Mouse (Mus musculus) lung, adult 2 months (tissue): ENCODE data around the gene Bcl2. TPM values are rescaled to one million over a fixed set of nuclear protein-coding genes. Genes with fewer than 3 reads are reported as not detected.

ENCODE experiments used
- DNase-seq: peaks from one replicate; pipeline ENCODE4 v3.0.0; 2022
- H3K4me1 ChIP-seq: fragments of 200-500 bp; 2 replicates; pipeline ENCODE4 v1.6.1; 2011; ENCODE audit warnings: low read length; ENCODE audit not compliant: control insufficient read depth, insufficient read depth
- H3K4me3 ChIP-seq: fragments of 200-500 bp; replicated peaks from 2 replicates; pipeline ENCODE3; 2011; ENCODE audit warnings: low read depth, mild to moderate bottlenecking, control low read depth, low read length; ENCODE audit errors: extremely low read depth
- CTCF ChIP-seq: fragments of 200-500 bp; IDR thresholded peaks from 2 replicates; pipeline ENCODE4 v1.5.1; 2011; ENCODE audit warnings: mild to moderate bottlenecking, low read length, control low read depth; ENCODE audit not compliant: insufficient read depth
- POLR2A ChIP-seq: fragments of 200-500 bp; IDR thresholded peaks from 2 replicates; pipeline ENCODE4 v1.6.1; 2011; ENCODE audit warnings: low read depth, mild to moderate bottlenecking, control low read depth, low read length, borderline replicate concordance; ENCODE audit errors: extremely low read depth
- WGBS: fragments of 180-500 bp; shearing (Covaris S2); methylation state at CpG from one replicate; pipeline ENCODE4 v1.1.7; 2018; 5-methylcytosine and 5-hydroxymethylcytosine counted together
- polyA plus RNA-seq: library from polyadenylated mRNA; depleted of rRNA; stranded (reverse); fragments of >200 nt; gene quantifications from 2 replicates; pipeline ENCODE4 v1.2.3, GENCODE M21; 2012

Bcl2 gene
- polyA plus RNA-seq, 1 experiment, result 3.8 TPM

GRCm38 (mm10) chr1:106700520-106701114, 13.5 kb downstream of the Bcl2 start:
- 83% methylated on average over 9 of the region's 9 CpGs for WGBS
- Histone ChIP-seq H3K4me3 (no peak overlapping the region), H3K4me1 (no peaks in the 10 kb centered on the region; the same call in 1 of the 2 replicates)
- TF ChIP-seq POLR2A (no peak), CTCF (no peak)
- no peak for DNase-seq

- peaks cover 6% of the 10 kb centered on the region for H3K4me1 ChIP-seq
- TF ChIP-seq CTCF, result no peak
- 89% methylated on average over 5 of the region's 5 CpGs for WGBS
- no peak for DNase-seq
- H3K4me3 ChIP-seq, result no peak overlapping the region
Observed at GRCm38 (mm10) chr1:106696472-106696871, 17.6 kb downstream of the Bcl2 start.

- Histone ChIP-seq H3K4me3 (no peak overlapping the region), H3K4me1 (peaks cover 6% of the 10 kb centered on the region)
- no peak for DNase-seq
- 77% methylated on average over 4 of the region's 4 CpGs for WGBS
- TF ChIP-seq CTCF, result no peak
- no peak for TF ChIP-seq POLR2A
Observed at GRCm38 (mm10) chr1:106695649-106696048, 18.4 kb downstream of the Bcl2 start.

- TF ChIP-seq CTCF, result no peak
- no peak for TF ChIP-seq POLR2A
- H3K4me1 ChIP-seq, result peaks cover 6% of the 10 kb centered on the region
- 41% methylated on average over 6 of the region's 6 CpGs for WGBS
- DNase-seq, result no peak
- no peak overlapping the region for H3K4me3 ChIP-seq
Observed at GRCm38 (mm10) chr1:106694316-106694715, 19.8 kb downstream of the Bcl2 start.

- no peak overlapping the region for H3K4me3 ChIP-seq
- peaks cover 8% of the 10 kb centered on the region for H3K4me1 ChIP-seq
- DNase-seq, result no peak
- TF ChIP-seq POLR2A (no peak), CTCF (no peak)
Observed at GRCm38 (mm10) chr1:106692599-106692998, 21.5 kb downstream of the Bcl2 start.

GRCm38 (mm10) chr1:106690887-106691286, 23.2 kb downstream of the Bcl2 start:
- Histone ChIP-seq H3K4me3 (no peak overlapping the region), H3K4me1 (peaks cover 8% of the 10 kb centered on the region)
- TF ChIP-seq POLR2A (no peak), CTCF (no peak)
- DNase-seq, result no peak
- WGBS, result 73% methylated on average over 6 of the region's 6 CpGs

- Histone ChIP-seq H3K4me1 (peaks cover 2% of the 10 kb centered on the region; the same call in 1 of the 2 replicates), H3K4me3 (no peak overlapping the region)
- DNase-seq, result no peak
- TF ChIP-seq CTCF, result no peak
- no peak for TF ChIP-seq POLR2A
- WGBS, result 42% methylated on average over 5 of the region's 5 CpGs
Observed at GRCm38 (mm10) chr1:106688161-106688516, 25.9 kb downstream of the Bcl2 start.

- WGBS, result 69% methylated on average over 18 of the region's 18 CpGs
Observed at GRCm38 (mm10) chr1:106687435-106688160, 26.5 kb downstream of the Bcl2 start.

GRCm38 (mm10) chr1:106685702-106686101, 28.4 kb downstream of the Bcl2 start:
- peaks cover 2% of the 10 kb centered on the region; the same call in 1 of the 2 replicates for H3K4me1 ChIP-seq
- TF ChIP-seq POLR2A (no peak), CTCF (no peak)
- DNase-seq, result no peak
- 71% methylated on average over 2 of the region's 2 CpGs for WGBS
- no peak overlapping the region for H3K4me3 ChIP-seq

More at GRCm38 (mm10) chr1:106687435-106688160, 26.5 kb downstream of the Bcl2 start:
- Histone ChIP-seq H3K4me1 (peaks cover 2% of the 10 kb centered on the region; the same call in 1 of the 2 replicates), H3K4me3 (no peak overlapping the region)
- TF ChIP-seq CTCF, result no peak
- no peak for TF ChIP-seq POLR2A
- no peak for DNase-seq

- WGBS, result 62% methylated on average over 3 of the region's 3 CpGs
- no peak for TF ChIP-seq POLR2A
- no peak for TF ChIP-seq CTCF
Observed at GRCm38 (mm10) chr1:106684546-106684945, 29.5 kb downstream of the Bcl2 start.

More at GRCm38 (mm10) chr1:106684546-106684945, 29.5 kb downstream of the Bcl2 start:
- no peak for DNase-seq
- Histone ChIP-seq H3K4me1 (peaks cover 2% of the 10 kb centered on the region; the same call in 1 of the 2 replicates), H3K4me3 (no peak overlapping the region)
